ENCODE assay signal across 12 mouse cellular contexts in genomic region chr15:30700762-30701161, GRCm38 (mm10).
A peak's percentile ranks its signal among the peaks of the same experiment; 100 is the strongest.
DNase-seq lines count a peak whose midpoint lies in the region; TF ChIP-seq lines count a peak whose summit lies in the region.
"Had no signal": no experiment of that assay in that cellular context is flagged by ENCODE, and none has a peak within 500 bp of the region (broad histone marks: within the 10 kb centered on the region; RNA-seq: fewer than 3 reads in every experiment).

No protein-coding gene starts in this region.

- no peak overlapping the region for H3K4me3 ChIP-seq in layer of hippocampus, adult 2 months
- H3K4me3 ChIP-seq: embryonic facial prominence, embryonic 13.5 days; intestine, embryonic 15.5 days had no signal

- intact Hi-C loops in heart, postnatal 25 days (cut with DNase I) = no loop called here

- TF ChIP-seq CTCF in layer of hippocampus, adult 2 months (conservative IDR thresholded peaks at IDR 0.05) = no peak

- H3K27ac ChIP-seq in layer of hippocampus, adult 2 months = peak overlapping the region; percentile 73
- H3K27ac ChIP-seq: embryonic facial prominence, embryonic 13.5 days; intestine, embryonic 15.5 days had no signal

- peak; percentile 5 to 8 for DNase-seq in heart, adult 18-20 months
- DNase-seq in heart, postnatal 25 days (ENCODE audit: low spot score) = no peak
- no peak for DNase-seq in layer of hippocampus, adult 2 months (ENCODE audit: low spot score in 2 of 2)
- DNase-seq in layer of hippocampus, adult 8-10 months (ENCODE audit: low spot score in 2 of 2) = no peak
- peak; percentile 26 to 67 for DNase-seq in lung, adult 18-20 months
- peak; percentile 70 for DNase-seq in lung, postnatal 36 days
- no peak for DNase-seq in frontal cortex, postnatal 36 days (ENCODE audit: low spot score in 2 of 2)
- no peak for DNase-seq in cerebellum, adult 11 months
- DNase-seq: layer of hippocampus, postnatal 36 days; midbrain, embryonic 14.5 days had no signal

Comparison
In these comparisons a context has a peak if more than half of its experiments do, and no peak if none do; other contexts are left out.
1. DNase-seq: peak in heart, adult 18-20 months (2 of 2), lung, adult 18-20 months (2 of 2) and lung, postnatal 36 days (single experiment); none in heart, postnatal 25 days (single experiment), layer of hippocampus, adult 2 months (0 of 2), layer of hippocampus, adult 8-10 months (0 of 2), frontal cortex, postnatal 36 days (0 of 2) and cerebellum, adult 11 months (single experiment).